Mouse (Mus musculus) lung, adult 18-20 months (tissue): ENCODE data around the gene Svep1.
A peak's percentile ranks its signal among the peaks of the same experiment; 100 is the strongest.

Experiments used
- DNase-seq, 2 experiments: peaks; one replicate each; pipeline ENCODE4 v3.0.0; 2022; ENCODE audit warnings: mixed read lengths in 2 of 2

Gene Svep1

DNA sequence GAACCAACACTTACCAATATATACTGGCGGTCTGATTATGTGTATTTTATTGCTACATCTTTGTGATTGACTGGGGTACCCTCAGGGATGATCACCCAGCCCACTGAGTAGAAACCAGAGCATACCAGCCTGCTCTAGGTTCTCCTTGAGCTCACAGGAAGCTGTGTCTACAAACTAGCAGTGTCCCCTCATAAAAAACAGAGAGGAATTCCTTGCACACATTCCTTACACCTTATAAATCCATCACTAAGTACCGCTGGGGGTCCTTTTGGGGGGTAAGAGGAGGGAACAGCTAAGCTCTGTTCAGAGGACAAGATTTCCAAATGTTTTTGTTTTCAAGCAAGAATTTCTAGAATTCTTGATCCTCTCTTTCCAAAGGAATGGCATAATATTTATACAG lies 36.7 kb downstream of the Svep1 start:
- DNase-seq: no peak

DNA sequence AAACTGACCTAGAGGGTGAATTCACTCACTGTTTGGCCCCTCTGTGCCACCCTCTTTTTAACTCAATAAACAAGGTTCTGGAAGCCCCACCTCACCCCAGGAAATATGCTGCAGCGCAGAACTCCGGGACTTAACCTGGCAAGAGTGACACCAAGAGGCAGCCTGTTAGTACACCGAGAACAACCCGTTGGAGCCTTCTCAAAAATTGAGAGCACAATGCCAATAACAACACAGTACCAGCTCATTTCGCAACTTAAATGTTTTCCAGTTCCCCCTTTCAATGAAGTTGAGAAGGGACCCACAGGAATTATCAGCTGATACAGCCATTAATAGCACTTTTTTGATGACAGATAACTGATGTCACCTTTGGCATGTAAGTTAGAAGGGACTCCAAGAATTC lies 38.3 kb downstream of the Svep1 start:
- DNase-seq: peak in 1 of 2 experiments; percentile 28

DNA sequence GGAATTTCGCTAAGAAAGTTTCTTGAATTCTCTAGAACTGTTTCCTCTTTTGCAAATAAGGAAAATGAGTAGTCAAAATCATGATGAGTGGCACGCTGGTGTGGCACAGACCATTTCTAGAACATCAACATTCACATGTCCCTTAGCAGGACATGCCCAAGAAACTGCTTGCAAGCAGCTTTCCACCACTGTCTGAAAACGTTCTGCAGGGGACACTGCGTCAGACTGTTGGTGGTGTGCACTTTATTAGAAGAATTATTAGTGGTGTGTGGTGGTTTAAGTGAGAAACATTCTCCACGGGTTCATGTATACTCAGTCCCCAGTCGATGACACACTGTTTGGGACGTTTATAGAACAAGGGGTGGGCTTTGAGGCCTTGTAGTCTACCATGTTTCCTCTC lies 40.9 kb downstream of the Svep1 start:
- DNase-seq: no peak

DNA sequence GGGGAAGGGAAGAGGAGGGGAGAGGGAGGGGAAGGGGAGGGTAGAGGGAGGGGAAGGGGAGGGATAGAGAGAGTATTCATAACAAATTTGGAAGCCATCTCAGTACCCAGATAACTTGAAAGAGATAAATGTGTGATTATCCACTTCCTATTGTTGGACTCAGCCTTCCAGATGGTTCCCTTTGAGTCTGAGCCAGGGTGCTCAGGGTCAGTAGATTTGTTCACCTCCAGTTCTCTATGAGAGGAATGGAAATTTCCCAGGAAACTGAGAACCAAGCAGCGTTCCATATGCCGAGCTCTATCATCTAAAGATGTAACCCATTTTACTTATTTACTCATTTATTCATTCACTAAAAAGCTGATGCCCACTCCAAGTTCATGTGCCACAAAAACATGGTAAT lies 44.8 kb downstream of the Svep1 start:
- DNase-seq: no peak

DNA sequence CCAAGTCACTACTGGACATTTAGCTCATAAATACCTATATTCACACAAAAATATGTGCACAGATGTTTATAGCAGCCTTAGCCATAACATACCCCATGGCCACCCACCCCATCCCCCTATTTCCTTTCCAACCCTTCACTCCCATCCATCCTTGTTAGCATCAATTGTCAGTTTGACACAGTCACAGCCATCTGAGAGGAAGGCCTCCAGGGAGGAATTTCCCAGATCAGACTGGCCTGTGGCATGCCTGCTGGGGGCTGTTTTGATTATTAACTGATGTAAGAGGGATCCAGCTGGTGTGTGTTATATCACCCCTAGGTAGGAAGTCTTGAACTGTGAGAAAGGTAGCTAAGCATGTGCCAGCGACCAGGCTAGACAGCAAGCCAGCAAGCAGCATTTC lies 47.1 kb downstream of the Svep1 start:
- no peak for DNase-seq

DNA sequence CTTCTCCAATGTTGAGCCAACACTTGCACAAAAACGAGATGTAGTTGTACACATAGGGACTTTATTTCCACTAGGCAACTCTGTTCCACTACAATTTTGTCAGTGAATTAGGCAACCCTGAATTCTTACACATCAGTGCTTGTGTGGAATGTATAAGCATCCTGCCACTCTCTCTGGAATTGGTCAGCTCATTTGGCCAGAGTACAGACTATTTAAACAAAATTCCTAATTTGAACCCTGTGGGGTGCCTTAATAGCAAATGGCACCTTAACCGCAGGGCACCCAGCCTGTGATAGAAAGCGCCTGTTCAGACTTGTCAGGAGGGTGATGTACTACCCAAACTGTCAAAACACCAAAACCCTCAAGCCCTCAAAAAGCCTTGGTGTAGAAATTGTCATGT lies 56.4 kb downstream of the Svep1 start:
- no peak for DNase-seq

DNA sequence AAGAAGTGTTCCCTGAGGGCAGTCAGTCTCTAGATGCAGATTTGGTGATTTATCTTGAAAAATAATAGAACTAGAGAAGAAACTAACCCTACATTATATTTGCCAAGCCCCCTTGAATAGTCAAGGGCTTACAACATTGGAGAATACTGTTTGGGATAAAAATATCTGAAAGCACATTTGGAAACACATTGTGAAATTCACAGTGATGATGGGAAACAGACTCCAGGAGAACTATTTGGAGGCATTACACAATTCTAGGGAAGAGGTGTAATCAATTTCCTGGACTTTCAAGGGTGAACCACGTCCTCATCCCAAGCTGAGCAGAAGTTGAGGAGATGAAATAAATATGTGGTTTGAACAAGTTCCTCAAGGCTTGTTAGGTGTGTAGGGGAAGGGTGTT lies 57.5 kb downstream of the Svep1 start:
- no peak for DNase-seq

DNA sequence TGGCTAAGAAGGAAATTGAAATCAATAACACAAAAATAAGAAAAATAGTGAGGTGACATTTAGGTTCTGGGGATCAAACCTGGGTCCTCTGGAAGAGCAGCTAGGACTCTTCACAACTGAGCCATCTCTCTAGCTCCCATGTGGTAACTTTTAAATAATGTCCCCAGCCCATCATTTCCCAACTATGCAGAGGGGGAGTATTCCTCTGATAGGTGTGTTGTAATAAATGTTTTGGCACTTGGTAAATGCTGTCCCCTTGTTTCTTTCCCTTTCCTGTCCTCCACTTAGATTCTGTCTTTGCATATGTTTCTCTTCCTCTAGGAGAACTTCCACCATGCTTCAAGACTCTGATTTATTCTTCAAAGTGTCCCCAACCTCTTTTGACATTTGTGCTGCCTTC lies 58.1 kb downstream of the Svep1 start:
- DNase-seq: no peak

DNA sequence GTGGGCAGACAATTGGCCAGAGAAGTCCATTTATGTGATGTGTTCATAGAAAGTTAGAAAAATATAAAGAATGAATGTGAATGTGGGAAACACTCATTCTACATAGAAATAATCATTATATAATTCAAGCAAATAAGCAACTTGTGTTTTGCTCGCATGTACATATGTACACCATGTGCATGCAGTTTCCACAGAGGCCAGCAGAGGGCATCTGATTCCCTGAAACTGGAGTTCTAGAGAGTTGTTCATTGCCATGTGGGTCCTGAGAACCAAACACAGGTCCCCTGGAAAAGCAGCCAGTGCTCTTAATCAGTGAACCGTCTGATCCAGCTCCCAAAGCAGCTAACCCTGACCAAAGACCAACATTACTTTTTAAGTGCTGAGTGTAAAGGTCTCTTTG lies 60.0 kb downstream of the Svep1 start:
- DNase-seq: no peak

DNA sequence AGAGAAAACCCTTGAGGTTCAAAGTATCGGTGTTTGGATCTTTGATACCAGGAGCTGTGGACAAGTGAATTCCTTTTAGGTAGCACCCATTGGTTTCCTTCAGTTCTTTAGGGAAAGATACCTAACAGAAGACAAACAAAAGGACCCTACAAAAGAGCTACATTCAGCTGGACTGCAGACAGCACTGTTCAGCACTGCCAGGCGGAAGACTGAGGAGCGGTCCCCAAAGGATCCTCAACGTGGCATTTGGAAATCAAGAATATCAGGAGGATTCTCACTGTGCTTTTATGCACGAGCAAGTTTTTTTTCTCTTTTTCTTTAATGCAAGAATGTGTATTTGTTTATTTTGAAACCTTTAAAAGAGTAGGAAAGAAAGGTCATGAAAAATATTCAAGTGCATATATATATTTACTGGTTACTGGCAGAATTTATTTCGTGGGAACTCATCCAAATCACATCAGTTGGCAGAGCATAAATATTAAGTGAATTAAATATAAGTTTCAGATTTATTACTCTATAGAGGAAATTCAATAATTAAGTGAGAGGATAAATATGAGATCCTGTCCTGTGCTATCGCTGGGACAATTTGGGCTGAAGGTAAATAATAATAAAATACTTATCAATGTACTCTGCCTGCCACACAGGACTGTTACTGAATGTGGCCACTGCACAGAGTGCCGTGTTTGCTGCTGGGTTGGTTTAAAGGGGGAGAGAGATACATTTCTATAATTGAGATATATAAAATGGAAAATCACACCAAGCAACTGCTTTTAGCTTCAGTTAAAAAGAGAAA lies 66.7 kb downstream of the Svep1 start:
- no peak for DNase-seq

DNA sequence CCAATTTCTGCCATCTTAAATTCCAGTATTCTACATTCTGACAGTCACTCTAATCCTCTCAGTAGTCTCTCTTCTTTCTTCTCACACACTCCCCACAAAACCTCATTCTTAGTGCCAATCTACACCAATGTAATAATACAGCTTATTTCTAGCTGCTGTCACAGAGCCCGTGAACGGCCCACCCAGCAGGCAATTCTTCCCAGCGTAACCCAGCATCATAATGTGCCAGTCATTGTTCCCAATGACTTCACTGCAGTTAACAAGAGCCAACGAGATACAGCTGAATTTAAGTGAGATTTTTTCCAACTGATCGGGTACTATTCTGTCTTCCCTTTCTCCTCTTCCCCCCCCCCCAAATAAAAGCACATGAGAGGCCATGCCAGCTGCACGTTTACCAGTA lies 67.4 kb downstream of the Svep1 start:
- no peak for DNase-seq

DNA sequence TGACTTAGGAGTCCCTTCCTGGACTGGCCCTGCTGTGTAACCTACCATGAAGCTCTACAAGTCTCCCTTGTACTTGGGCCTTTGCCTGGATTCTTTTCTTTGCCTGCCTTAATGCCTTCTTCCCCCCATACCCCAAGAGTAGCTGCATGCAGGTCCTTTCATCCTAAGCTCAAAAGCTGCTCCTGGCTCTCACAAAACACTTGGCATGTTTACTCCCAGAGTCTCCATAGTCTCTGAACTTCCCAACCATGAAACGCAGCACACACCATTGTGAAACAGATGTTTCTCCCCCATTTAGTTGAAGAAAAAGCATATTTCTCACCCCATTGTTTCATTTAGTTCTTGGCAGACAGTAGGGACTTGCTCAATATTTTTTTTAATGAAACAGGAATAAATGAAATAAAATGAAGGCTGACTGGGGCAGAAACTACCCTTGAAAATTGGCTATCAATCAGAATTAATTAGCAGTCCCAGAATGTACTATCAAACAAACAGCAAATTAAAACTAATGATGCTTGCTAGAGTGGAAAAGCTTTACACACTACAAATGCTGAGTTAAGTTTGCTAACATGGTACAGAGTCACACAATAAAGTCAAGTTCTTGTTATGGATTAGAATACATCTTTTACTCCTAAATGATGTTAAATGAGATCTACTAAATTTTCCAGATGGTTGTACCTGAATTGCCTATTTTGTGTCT lies 72.9 kb downstream of the Svep1 start:
- DNase-seq: no peak

DNA sequence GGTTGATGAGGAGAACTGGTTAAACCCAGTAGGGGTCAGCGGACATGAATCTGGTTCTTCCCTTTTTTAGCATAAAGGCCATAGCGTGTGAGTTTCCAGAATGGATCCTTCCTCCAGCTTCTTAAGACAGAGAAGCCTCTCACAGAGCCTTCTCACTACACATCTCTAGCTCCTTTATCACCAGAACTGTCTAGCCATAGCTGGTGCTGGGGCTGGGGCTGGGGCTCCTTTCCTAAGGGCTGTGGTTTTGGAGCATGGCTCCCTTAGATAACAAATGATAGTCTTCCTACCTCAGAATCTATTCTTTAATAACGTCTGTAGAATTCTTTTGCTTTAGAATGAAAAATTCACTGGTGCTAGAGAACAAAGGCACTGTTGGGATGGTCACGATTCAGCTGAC lies 76.8 kb downstream of the Svep1 start:
- DNase-seq: no peak

DNA sequence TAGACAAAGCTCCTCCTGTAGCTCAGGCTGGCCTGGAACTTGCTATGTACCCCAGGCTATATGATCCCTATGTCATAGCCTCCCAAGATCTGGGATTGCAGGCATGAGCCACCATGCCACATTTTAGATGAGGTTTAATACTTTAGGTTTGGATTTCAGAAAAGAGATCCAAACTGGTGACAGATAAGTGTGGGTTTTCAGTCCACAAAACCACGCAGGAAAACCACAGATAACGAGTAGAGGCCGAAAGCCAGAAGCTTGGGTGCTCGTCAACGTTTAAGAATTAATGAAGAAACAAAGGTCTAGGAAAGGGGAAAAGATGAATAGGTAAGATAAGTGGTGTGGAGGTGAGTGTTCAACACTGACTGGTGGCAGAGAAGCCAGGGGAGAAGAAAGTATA lies 79.6 kb downstream of the Svep1 start:
- DNase-seq: no peak

DNA sequence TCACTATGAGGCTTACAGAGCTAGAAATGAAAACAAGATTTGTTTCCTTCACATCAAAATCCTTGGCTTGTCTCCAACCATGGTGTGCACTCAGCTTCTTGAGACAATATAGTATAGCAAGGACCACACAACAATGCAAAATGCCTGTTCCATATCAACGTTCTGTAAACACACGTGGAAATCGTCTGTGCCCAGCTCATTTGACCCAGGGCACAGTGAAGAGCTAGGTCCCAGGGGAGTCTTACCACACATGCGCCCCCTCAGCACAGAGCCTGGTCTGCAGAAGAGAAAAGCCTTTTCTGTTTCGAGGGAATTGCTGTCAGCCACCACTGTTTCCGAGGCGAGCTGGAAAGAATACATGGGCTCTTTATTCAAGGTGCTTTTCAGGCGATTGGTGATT lies 91.2 kb downstream of the Svep1 start:
- DNase-seq: no peak

DNA sequence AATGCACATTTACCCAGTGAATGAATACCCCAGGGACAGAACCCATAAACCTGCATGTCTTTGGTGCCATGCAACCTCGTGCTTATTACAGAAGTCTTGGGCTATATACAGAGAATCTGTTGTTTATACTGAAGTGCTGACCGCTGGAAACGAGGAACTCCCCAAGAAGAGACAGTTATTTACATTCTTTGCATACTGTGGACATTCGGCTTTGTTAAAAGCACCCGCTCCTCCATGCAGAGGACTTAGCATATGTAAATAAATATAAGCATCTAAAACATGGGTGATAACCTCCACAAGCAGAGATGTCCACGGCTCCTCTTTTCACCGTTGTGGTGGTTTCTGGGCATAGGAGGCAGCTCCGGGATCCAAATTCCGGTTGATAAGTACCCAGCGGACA lies 95.7 kb downstream of the Svep1 start:
- DNase-seq: no peak

DNA sequence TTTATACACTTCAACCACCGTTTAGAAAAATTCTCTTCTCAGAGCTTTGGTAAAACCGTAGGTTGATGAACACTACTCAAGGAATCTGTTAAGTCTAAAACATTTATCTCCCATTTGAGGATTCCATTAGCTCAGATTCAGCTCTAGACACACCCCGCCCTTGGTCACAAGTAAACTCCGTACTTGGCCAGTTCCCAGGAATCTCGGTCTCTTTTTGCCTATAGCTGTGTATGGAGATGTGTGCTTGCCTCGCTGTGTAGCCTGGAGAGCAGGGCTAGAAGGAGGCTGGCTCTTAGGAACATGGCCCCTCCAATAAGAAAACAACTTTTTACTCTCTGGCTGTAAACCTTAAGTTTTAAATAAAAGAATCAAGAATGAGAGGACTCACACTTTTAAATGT lies 96.9 kb downstream of the Svep1 start:
- DNase-seq: no peak

DNA sequence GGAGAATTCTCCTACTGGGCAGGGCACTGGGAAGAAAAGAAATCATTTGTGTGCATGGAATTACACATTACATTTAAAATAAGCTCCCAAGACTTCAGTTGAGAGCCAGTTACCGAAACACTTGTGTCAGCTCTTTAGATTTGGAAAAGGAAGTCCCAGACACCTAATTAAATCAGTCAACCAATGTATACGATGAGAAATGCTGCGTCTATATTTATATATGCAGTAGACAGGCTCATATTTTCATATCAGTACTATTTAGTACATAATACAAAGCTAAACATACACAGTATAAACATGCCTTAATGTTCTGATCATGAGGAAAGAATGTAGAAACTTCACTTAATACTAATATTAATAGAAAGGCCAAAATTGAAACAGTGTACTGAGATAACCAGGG lies 98.3 kb downstream of the Svep1 start:
- no peak for DNase-seq

DNA sequence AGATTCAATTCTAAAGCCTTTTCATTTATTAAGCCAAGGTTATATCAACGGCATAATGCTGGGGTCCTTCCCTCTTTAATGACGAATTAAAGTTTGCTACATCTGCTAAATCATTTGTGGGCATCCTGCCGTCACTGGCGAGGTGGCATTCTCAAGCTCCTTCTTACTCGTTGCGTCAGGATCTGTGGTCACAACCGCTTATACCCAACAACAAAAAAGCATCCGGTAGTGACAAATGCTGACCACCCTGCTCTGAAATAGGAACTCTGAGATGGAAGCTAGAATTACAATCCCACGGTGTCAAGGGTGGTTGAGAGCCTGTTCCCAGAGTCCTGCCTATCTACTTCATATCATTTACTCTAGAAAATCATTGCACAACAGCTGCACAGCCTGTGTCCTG lies 108.9 kb downstream of the Svep1 start:
- DNase-seq: no peak

DNA sequence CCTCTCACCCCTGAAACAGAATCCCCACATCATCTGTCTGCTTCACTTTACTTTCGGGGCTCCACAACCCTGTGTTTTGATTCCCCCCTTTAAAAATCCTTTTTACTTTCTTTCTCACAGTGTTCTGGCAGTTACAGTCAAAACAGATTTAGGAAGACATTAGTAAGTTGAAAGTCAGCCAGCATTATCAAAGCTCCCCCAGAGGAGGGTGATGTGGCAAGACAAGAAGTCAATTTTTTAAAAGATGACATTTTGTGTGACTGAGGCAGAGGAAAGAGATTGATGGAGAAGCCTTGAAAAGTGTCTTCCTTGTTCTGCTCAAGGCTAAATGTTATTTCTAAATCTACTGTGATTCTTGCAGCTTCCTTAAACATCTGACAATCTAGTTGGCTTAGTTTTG lies 119.9 kb downstream of the Svep1 start:
- no peak for DNase-seq

DNA sequence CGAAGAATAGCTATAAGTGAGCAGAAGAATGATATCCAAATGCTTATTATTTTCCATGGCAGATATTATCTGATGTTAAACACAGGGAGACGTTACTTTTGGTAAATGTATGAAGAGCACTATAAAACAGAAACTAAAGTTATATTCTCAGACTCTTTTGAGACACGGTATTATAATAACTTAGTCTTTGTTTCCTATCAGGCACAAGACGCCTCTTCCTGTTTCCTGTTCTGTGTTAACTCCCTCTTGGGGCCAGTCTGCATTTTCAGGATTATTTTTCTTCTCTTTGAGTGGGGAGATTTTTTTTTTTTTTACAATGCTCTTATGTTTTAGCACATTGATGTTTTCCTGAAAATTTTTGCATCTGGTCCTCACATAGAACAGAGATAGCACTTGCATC lies 120.5 kb downstream of the Svep1 start:
- DNase-seq: no peak

DNA sequence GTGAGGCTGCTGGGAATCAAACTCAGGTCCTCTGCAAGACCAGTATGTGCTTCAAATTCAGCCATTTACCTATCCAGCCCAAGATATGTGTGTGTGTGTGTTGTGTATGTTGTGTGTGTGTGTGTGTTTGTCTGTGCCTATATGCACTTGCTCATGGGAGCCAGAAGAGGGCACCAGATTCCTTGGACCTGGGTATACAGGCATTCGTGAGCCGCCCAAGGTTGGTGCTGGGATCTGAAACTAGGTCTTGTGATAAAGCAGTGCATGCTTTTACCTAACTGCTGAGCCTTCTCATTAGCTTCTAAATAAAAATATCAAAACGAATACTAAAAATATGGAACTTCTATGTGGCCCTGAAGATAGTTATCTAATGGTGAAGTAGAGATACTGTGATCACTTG lies 121.3 kb downstream of the Svep1 start:
- no peak for DNase-seq

DNA sequence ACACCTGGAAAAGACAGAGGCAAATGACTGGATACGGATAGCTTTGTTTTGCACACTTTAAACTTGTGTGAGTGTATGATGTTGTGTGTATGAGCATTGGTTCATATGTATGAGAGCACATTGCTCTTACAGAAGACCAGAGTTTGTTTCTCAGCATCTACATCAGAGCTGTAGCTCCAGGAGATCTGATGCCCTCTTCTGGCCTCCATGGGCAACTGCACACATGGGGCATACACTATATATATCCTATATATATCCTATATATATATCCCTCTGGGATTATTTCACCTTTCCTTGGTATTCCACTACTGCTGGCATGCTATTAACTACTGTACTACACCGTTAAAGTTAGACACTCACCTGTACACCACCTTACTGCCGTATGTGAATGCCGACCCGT lies 122.5 kb downstream of the Svep1 start:
- no peak for DNase-seq

DNA sequence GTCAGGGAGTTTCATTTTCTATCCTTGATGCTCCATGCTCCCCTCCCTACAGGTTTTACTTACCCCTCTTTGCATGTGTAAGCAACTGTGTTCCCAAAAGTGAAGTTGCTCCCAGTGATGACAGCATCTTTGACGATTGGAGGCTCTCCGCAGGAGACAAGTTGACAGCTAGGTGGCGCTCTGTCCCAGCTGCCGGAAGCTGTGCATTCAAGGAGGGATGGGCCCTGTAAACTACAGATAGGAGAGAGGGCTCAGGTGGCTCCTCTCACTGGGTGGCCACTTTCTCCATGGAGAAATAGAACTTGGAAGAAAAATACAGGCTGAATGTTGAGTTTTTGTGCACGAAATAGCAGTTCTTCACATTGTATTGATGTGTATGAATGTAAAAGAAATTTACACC lies 124.1 kb downstream of the Svep1 start:
- peak; percentile 42 to 48 for DNase-seq

DNA sequence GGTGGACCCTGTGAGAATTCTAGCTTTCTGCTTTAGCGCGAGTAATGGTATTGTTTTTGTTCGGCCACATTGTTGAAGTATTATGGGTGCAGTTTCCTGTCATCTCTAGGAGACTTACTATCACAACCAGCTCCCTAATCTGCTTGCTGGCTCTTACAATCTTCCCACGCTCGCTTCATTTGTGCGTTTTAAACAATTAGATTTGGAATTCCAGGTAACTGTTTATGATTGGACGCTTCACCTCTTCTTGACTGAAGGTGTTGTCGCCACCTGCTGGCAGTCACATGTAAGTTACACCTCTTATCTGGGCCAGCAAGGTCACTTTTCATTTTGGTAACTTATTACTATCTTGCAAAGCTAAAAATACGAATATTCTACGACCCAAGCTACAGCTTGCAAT lies 127.0 kb downstream of the Svep1 start:
- DNase-seq: peak; percentile 34 to 44
